Mouse (Mus musculus) 3T3-L1 (cell line): ENCODE measurements around the gene Mtcl1.
"Not testable (repeated sequence)": the region's sequence is repeated elsewhere in the genome, so short reads cannot be mapped to it uniquely, and the experiment has no call there.

ENCODE experiments used
- DNase-seq: peaks from one replicate; pipeline ENCODE4 v3.0.0-alpha.2; 2015; ENCODE audit warnings: low read depth, low spot score

The Mtcl1 gene

DNA sequence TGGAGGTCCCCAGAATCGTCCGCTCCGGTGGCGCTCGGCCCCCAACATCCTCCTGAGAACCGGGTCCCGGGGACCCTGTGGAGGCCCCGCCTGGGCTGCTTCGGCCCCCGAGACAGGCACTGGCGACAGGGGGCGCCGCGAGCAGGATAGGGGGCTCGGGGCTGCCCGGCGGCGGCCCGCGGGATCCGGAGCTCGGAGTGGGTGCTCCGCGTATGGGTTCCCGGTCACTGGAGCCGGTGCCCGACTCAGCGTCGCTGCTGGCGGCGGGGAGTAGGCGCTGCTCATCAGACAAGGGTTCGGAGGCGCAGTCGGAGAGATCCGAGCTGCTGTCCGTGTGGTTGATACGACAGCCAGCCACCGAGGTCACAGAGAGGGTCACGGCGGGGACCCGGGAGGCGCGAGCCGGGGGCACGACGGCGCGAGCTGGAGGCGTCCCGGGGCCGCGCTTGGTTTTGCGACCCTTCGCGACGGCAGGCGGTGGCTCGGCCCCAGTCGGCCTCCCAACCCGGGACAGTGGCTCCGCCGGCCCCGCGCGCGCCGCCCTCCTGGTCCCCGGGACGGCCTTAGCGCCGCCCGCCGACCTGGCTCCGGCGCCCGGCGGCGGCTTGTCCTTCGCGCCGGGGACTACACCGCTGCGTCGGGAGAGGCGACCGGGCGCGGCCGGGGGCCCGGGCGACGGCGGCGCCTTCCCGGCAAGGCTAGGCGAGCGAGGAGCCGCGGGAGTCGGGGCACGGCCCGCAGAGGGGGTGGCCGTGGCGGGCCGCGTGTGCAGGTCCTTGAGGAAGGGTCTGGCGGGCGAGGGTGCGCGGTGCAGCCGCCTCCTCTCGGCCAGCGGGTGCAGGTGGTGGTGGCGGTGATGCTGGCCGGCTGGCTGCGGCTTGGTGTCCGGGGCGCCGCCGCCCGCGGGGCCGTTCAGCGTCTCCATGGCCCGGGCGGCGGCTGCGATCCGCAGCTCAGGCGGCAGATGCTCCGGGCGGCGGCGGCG lies 837 bp downstream of the Mtcl1 start:
- DNase-seq = peak; percentile 34

DNA sequence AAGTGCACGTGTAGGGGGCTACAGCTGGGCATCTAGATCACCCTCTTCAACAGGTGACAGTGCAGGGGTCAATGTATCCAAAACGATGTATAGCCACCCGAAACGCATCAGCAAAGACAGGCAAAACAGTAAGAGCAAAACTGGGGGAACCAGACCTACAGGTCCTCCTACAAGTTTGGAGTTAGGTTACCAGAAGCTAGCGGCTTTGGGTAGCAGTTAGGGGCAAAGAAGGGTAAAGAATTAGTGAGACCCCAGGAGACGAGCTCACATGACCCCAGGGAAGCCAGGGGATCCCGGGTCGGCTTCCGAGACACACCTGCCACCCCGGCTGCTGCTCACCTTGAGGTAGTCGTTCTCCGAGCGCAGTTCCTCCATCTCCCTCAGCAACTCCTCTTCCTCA lies 1.6 kb downstream of the Mtcl1 start:
- DNase-seq = no peak

DNA sequence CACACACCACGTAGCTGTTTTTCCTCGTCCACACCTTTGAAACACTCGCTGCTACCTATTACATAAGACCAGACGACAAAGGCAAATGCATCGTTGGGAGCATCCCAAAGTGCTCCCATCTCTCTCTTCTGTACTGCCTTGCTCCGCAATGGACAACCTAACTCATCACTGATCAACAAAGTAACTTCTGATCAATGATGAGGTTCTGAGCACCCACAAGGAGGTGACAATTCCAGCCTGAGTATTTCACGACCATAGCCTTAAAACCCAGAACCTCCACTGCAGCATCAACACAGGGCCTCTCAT lies 2.6 kb downstream of the Mtcl1 start:
- no peak for DNase-seq

DNA sequence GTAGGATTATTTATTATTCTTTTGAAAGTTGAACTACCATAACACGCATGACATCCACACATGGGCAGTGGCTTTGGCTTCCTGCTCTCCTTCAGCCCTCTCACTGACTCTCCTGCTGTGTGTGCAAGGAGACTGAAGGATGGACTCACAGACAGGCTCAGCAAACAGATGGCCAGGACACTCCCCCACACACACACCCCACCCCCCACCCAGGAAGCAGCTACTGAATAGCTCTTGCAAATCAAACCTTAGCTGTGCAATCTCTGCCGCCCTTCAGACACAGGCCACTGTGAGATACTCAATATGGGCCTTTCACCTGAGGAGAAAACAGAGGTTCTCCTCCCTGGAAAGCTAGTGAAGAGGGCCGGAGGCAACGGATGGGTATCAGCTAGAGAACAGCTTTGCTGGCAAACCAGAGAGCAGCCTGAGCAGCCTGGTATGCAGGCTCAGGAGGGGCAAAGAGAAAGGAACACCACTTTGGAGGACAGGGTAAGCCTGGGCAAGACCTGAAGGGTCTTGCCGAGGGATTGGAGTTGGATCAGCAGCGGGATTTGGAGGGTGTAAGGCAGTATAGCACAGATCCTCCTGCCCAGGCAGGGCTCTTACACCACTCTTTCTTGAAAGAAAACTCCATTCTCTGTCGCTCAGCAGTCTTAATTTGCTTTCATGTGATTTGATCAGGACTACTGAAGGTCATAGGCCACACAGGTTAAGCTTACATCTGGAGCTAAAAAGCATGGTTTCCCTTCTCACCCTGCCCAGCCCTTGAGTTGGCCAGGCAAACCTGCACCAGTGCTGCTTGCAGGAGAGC lies 3.1 kb downstream of the Mtcl1 start:
- DNase-seq = no peak

DNA sequence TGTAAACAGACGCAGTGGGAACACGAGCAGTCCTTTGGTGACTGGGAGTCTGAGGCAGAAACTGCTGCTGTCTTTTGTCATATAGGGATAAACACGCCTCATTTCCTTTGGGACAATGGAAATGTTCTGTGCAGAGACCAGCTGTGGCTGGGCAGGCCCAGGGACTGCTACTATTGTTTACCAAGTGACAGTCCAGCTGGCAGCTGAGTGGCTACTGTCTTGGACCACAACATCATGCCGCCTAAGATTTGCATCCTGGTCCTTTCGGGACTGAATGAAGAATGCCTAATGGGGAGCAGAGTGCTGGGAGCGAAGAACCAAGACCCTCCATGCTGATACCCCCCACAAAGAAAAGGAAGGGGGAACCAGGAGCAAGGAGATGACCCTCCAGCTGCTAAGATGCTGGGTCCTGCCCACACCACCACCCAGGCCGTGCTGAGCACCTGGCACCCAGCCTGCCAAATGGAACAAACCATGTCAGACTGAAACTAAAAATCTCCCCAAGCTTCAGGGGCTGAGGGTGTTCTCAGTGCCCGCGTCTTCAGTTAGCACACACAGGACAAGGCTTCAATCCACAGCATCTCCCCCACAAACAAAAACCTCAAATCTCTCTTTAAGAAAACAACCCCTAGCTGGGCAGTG lies 5.4 kb downstream of the Mtcl1 start:
- no peak for DNase-seq

DNA sequence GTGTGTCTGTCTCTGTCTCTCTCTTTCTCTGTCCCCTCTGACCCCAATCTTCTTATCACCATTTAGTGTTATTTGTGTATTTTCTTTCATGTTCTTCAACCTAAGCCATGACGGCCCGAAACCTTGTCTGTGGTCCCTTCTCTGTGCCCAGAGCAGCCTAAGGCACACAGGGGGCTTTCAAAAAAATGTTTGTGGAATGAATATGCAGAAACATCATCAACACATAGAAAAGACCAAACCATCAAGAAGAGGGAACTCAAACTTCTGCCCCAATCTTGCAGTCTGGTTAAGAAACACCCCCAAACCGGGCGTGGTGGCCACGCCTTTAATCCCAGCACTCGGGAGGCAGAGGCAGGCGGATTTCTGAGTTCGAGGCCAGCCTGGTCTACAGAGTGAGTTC lies 9.7 kb downstream of the Mtcl1 start:
- DNase-seq = no peak

DNA sequence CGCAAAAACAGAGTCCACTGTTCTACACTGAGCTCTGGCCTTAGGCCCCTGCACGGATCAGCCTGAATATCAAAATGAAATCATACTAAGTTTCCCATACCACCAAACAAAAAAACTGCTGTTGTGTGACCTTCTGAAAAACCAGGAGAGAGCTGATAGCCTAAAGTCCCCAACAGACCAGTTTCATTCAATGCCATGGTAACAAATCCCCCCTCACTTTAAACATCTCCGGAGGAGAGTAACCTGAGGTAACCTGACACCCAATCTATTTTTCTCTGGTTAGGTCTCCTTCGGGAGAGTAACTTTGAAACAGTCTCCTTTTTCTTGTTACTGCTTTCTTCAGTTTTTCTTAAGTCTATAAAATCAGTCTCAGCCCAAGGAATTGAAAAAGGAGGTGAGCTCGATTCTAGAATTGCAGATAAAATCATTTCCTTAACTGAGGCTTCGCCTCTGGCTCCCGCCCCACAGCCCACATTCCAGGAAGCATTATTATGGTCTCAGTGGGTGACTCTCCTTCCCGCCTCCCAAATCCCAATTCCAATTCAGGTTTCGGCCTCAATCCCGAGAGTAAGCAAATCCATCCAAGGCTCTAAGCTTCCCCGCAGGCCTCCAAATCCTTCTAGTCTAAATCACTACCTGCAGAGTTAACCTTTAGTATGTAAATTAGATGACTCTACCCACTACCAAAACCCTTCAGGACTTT lies 10.3 kb downstream of the Mtcl1 start:
- no peak for DNase-seq

DNA sequence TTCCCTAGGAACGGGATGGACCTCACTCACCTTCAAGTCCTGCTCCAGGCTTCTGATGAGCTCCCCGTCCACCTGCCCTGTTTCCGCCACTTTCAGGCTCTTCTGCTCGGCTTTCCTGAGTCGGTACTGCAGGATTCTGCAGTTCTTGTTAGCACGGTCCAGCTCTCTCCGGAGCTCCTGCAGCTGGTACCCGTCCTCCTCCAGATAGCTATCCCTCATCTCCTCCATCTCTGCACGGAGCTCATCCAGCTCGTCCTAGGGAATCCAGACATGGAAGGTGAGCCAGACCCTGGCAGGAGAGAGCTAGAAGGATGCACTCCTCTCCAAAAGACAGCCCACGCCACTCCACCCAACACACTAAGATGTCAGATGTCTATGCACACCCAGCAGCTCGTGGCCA lies 11.4 kb downstream of the Mtcl1 start:
- DNase-seq = no peak

DNA sequence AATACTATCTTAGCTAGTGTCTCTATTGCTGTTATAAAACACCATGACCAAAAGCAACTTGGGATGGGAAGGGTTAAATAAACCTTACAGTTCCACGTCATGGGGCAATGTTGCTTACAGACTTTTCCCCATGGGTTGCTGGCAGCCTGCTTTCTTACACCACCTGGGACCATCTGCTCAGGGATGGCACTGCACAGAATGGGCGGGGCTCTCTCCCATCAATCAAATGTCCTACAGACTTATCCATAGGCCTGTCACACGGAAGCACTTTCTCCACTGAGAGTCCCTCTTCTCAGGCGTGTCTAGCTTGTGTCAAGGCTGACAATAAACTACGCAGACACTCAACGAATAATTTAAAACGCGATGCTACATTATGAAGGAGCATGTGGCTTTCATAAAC lies 12.7 kb downstream of the Mtcl1 start:
- DNase-seq = no peak

DNA sequence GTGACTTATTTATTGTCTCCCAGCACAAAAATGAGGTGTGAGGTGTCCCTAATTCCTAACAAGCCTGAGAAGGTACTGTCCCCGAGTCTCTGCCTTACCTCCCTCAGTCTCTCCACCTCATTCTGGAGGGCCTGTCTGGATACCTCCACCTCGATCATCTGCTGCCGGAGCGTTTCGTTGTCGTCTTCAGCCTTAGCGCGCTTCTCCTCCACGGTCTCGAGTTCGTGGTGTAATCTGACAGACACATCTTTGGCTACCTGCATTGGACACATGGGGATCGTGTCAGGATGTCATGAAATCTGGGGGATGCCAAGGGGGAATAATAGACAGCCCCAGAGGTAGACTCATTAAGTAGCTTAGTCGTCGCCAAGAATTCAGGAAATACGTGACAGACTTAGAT lies 13.6 kb downstream of the Mtcl1 start:
- DNase-seq = no peak

DNA sequence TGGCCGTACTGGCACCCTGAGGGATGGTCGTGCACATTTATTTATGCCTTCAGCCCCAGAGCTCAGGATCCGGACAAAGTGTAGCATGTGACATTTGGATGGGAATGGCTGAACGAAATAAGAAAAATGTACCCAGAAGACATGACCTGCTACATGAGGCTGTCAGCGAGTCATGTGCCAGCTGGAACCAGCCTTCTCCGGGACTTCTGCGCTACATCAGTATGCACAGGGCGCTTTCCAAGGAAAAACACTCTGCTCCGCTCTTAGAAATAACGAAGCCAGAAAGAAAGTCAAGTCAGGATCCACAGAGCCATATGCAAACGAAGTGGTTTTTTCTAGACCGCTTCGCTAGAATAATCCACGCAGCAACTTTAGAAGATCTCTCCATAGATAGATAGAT lies 14.5 kb downstream of the Mtcl1 start:
- no peak for DNase-seq

DNA sequence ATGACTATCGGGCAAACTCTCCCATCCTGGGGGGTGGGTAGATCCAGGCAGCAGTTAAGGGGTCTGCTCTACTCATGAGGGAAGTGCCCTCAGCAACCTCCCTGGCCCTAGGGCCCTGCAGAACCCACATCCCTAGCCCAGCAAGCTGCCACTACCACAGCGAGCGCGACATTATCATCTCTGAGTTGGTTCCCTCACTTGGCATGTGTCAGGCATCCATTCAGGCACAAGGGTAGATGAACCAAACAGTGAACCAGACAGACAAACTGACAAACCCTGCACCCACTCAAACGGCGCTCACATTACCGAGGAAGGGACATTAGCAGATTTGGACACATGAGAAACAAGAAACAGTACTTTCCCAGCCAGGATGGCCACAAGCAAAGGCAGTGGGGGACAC lies 15.0 kb downstream of the Mtcl1 start:
- DNase-seq = no peak

DNA sequence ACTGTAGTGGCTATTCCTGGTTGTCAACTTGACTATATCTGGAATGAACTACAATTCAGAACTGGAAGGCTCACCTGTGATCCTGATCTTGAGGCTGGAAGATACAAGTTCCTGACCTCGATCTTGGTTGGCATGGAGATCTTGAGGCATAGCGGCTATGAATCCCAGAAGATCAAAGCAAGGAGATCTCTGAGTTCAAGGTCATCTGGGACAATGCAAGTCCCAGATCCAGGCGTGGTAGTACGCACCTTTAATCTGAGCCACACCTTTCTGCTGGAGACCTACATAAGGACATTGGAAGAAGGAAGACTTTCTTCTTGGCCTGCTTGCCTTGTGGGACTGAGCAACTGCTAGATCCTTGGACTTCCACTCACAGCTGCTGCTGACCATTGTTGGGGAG lies 24.9 kb downstream of the Mtcl1 start:
- not testable (repeated sequence) for DNase-seq

DNA sequence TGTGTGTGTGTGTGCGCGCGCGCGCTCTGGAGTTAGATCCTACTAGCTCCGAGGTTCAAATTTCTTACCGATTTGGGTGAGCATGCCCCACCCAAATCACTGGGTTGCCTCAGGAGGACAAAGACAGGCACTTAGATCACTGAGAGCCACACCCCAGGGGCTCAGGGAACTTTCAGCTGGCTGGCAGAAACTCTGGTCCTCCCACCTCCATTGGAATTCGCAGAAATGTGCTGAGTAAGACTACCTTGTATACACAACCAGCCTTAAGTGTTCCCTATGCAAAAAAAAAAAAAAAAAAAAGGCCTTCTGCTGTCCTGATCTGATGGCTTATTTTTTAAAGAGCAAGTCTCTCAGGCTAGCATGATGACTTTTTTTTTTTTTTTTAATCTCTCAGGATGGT lies 30.1 kb downstream of the Mtcl1 start:
- peak; percentile 80 for DNase-seq

DNA sequence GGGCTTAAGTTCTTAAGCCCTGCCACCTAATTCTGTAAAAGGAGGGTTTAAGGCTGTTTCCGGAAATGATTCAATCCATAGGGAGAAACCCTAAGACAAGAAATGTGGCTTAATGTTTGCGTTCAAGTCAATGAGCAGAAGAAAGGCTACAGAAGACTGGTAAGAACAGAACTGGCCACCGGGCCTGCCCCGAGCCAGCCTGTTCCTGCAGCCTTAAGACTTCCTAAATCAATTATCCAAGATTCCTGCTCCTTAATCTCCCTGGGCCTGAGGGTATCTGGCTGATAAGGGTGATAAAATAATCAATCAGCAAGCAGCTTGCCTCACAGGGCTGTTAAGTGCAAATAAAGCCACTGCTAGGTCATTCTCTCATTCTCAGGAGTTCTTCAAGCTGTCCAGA lies 31.8 kb downstream of the Mtcl1 start:
- no peak for DNase-seq

DNA sequence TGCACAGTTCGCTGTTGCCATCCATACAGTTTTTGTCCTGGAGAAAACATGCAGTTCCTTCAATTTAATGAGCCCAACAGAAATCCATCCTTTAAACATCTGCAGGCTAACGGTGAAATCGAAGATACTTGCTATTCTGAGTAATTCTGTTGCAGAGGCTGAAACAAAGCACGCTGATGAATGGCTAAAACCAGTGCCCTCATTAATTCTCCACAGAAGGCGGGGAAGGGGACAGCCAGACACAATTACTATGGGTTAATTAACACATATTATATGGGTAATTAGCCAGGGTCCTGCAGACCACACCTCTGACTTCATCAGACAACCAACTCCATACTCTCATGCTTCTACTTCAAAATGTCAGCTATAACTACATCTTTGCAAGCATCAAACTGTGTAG lies 32.2 kb downstream of the Mtcl1 start:
- DNase-seq = no peak

DNA sequence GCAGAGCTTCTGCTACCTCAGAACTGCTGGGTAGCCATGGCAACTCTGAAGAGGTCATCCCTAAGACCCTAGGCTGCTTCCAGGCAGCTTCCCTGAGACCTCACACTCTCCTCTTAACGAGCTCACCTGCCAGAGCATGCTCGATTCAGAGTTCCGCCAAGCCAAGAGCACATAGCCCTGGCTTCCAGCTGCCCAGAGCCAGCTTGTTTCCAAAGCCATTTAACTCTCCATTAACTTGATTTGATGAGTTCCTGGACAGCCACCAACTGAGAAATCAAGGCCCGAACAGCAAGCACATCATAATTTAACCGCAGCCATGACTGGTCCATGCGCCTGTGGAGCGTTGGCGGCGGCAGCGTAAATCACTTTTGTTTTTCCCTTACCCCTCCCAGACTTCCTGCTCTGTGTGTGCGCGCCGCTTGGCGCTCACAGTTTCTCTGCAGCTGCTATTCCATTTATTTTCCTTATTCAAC lies 32.7 kb downstream of the Mtcl1 start:
- DNase-seq = no peak

DNA sequence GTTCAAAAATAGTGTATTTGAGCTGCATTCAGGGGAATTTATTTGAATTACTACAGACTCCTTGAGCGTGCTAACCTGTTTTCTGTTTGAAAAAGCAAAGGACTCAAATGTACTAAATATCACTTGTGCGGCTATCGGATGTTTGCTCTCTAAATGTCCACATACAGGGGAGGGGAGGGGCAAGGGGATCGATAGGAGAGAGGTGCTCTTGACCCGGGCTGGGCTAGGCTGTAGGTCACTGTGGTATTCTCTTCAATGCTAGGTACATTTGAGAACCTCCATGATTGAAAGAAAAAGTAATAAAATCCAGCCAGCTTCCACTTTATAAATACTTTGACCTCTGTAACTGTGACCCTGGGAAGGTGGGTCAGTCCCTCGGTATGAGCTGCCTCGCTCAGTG lies 33.1 kb downstream of the Mtcl1 start:
- no peak for DNase-seq

DNA sequence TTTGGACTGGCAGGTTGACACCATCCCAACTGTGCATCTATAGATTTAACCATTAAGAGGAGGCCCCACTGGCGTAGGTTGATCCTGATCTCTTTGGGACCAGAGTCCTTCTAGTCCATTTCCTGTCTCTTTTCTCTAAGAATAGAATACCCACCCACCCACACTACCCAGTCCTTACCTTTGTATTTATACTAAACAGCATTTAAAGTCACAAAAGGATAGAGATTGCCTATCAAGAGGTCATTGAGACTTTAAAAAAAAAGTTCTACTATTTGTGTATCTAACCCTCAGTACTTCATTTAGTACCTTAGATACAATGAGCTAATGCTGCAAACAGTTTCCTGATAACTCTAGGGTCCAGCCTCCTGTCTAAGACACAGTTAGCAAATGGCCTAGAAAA lies 35.2 kb downstream of the Mtcl1 start:
- DNase-seq = no peak

DNA sequence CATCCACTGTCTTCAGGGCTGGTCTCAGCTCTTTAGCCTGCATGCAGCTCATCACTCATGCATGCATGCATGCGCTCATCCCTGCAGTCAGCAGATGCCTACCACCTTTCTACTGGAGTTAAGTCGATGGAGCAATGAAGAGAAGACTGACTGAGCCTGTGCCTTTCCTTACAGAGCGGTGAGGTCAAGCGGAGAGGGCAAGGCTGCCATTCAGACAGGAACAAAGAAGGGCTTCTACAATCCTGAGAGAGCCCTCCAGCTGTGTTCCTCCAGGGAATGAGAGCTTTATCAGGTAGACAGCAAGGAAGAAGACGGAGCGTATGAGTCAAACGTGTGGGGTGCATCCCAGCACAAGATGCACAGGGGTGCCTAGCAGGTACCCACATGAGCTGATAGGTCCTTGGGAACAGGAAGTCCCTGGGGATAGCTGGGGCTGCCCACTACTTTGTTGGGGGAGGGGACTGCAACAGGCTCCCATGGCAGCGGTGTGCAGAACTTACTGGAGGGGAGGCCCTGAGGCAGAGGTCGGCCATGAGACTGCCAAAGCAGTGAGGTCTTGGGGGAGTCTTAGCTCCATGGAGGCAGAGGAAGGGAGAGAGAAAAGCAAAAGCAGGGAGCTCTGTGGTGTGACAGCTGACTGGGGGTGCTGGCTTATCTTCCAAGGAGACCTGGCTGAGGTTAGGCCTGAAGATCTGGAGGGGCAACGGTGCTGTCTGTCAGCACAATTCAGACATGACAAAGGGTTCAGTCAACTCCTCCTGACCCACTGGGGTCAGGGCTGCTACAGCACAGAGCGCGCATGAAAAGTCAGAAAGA lies 37.2 kb downstream of the Mtcl1 start:
- no peak for DNase-seq

DNA sequence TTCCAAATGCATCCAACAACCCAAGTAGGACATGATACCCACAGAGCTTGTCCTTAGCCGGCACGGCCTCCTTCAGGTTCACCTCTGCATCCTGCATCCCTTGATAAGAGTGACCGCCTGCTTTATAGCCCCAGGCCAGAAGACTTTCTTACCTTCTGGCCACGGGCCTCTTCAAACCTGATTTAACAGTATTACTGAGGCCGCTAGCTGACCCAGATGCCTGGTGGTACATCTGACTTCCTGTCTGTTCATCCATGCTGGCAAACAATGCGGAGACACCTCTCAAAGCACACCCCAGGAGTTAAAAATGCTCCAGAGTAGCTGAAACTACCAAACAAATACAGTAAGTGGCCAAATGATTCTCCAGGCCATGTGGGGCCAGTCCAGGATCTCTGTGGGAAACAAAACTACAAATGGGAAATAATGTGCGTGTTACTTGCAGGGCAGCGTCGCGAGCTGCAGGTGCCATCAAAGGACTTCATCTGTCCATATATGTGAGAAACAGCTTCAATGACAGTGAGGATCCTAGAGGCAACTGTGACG lies 38.6 kb downstream of the Mtcl1 start:
- DNase-seq = no peak
